Mouse (Mus musculus) adipocyte (in vitro differentiated cells): ENCODE data around the gene Zfyve16.

Experiments
- DNase-seq: peaks from one replicate; pipeline ENCODE4 v3.0.0-alpha.2; 2016; ENCODE audit warnings: low spot score

Gene Zfyve16

GRCm38 (mm10) chr13:92530721-92531211 is at the start of gene Zfyve16:
Zfyve16 (minus strand) TSS chr13:92530868.
- DNase-seq = peak; percentile 96

- no peak for DNase-seq
These were observed 47.5 kb upstream of the Zfyve16 start for GRCm38 (mm10) chr13:92578210-92578609.

GRCm38 (mm10) chr13:92576688-92577087 is 46.0 kb upstream of the Zfyve16 start:
- no peak for DNase-seq

GRCm38 (mm10) chr13:92576072-92576471 is 45.4 kb upstream of the Zfyve16 start, which contains the start of gene Spz1:
Spz1 (minus strand) TSS chr13:92576172.
- DNase-seq = no peak

GRCm38 (mm10) chr13:92559429-92559828 is 28.8 kb upstream of the Zfyve16 start:
- DNase-seq = no peak

GRCm38 (mm10) chr13:92557229-92557628 is 26.6 kb upstream of the Zfyve16 start:
- DNase-seq = no peak

- DNase-seq = no peak
These were observed 25.9 kb upstream of the Zfyve16 start for GRCm38 (mm10) chr13:92556458-92557126.

- DNase-seq = no peak
These were observed 16.4 kb upstream of the Zfyve16 start for GRCm38 (mm10) chr13:92547093-92547492.

- DNase-seq = no peak
These were observed 10.3 kb upstream of the Zfyve16 start for GRCm38 (mm10) chr13:92540997-92541396.

GRCm38 (mm10) chr13:92539126-92539525 is 8.5 kb upstream of the Zfyve16 start:
- no peak for DNase-seq

- no peak for DNase-seq
These were observed 3.1 kb upstream of the Zfyve16 start for GRCm38 (mm10) chr13:92533801-92534200.

- DNase-seq = no peak
These were observed 1.5 kb upstream of the Zfyve16 start for GRCm38 (mm10) chr13:92532216-92532615.

- no peak for DNase-seq
These were observed 569 bp upstream of the Zfyve16 start for GRCm38 (mm10) chr13:92531237-92531636.

GRCm38 (mm10) chr13:92529828-92530720 is 594 bp downstream of the Zfyve16 start:
- peak; percentile 61 for DNase-seq

GRCm38 (mm10) chr13:92523178-92523813 is 7.4 kb downstream of the Zfyve16 start:
- no peak for DNase-seq

GRCm38 (mm10) chr13:92504871-92505270 is 25.8 kb downstream of the Zfyve16 start:
- no peak for DNase-seq

- DNase-seq = no peak
These were observed 38.7 kb downstream of the Zfyve16 start for GRCm38 (mm10) chr13:92491923-92492322.

GRCm38 (mm10) chr13:92490817-92491216 is 39.9 kb downstream of the Zfyve16 start:
- DNase-seq = no peak

- peak; percentile 74 for DNase-seq
These were observed 46.7 kb downstream of the Zfyve16 start, which contains the start of gene Fam151b for GRCm38 (mm10) chr13:92483852-92484463. Fam151b (minus strand) TSS chr13:92484015.

GRCm38 (mm10) chr13:92483348-92483747 is 47.3 kb downstream of the Zfyve16 start:
- peak; percentile 66 for DNase-seq

GRCm38 (mm10) chr13:92470151-92470550 is 60.5 kb downstream of the Zfyve16 start:
- DNase-seq = peak; percentile 34

- no peak for DNase-seq
These were observed 61.3 kb downstream of the Zfyve16 start for GRCm38 (mm10) chr13:92469381-92469780.
